Mouse (Mus musculus) thymus, postnatal 10 days (tissue): ENCODE measurements around the gene Zfp653.

Experiments used
- DNase-seq, 2 experiments: peaks; one replicate each; pipeline ENCODE4 v3.0.0; 2021; ENCODE audit warnings: low spot score in 2 of 2

Zfp653 gene

GRCm38 (mm10) chr9:22069881-22070553, 1.2 kb downstream of the Zfp653 start:
- DNase-seq = no peak

GRCm38 (mm10) chr9:22067195-22067594, 4.0 kb downstream of the Zfp653 start:
- DNase-seq = no peak

- peak; percentile 35 to 63 for DNase-seq
Observed at GRCm38 (mm10) chr9:22066433-22066832, 4.7 kb downstream of the Zfp653 start.

DNA sequence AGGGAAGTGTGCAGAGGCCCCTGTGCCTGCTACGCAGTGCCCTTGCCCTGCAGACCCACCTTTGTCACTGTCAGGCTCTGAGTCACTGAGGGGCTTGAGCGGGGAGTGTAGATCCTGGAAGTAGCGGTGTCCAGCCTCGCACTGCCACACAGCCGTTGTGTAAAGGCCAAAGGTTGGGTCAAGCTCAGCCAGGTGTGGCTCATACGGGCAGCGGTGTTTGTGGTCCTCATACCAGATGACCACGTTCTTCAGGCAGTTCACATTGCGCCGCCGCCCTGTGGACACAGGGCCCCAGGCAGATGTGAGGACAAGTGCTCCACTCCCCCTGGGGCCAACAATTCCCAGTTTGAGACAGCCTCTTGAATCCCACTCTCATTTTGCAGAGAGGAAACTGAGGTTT, 5.5 kb downstream of the Zfp653 start:
- no peak for DNase-seq

DNA sequence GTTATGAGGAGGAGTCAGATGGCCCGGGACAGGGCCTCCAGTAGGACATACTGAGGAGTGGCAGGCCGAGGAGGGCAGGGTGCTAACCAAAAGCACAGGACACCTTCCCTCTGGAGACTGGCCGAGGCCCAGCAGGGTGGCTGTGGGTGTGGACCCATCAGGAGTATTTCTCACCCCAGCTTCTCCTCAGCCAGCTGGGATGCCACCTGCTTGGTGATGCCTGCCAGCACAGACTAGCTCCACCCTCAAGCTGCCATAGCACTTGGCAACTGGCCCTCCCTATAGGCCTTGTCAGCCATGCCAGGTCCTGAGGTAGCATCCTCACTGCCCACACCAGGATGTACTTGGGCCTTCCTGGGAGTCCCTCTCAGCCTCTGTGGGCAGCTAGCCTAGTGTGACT, 6.8 kb downstream of the Zfp653 start:
- no peak for DNase-seq

- DNase-seq = no peak
Observed at GRCm38 (mm10) chr9:22061339-22061738, 9.8 kb downstream of the Zfp653 start.

- DNase-seq = no peak
Observed at GRCm38 (mm10) chr9:22058011-22058424, 13.2 kb downstream of the Zfp653 start.

DNA sequence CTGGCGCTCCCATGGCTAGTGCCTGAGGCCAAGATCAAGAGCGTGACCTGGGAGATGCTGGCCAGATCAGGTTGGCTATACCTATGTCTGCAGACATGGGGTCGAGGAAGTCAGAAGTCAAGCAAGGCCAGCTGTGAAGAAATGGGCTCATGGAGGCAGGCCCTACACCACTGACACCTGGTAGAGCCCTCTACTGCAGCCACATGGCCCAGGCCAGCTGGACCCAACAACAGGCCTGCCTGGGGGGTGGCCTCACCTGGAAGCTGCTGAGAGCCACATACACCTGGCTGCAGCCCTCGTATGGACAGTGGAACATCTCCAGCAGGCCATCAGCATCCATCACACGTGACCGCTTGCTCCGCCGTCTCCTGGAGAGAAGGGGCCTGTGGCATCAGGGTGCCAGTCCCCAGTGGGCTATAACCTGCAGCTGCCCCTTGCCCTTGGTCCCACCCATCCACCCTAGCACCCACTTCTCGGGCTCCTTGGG, 14.1 kb downstream of the Zfp653 start:
- no peak for DNase-seq

- no peak for DNase-seq
Observed at GRCm38 (mm10) chr9:22056303-22056910, 14.8 kb downstream of the Zfp653 start.

DNA sequence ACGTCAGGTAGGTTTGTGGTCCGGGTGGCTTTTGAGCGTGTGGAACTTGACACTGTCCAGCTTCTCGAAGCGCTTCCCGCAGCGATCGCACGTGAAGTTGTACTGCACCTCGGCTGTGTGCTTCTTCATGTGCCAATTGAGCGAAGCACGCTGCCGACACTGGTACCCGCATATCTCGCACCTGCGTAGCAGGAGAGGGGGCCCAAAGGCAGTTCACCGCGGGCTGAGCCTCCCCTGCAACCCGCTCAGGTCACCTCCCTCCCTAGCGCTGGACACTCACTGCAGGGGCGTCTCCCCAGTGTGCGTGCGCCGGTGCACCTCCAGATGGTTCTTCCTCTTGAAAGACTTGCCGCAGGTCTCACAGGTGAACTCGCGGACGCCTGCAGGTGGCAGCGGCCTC, 15.5 kb downstream of the Zfp653 start:
- DNase-seq = no peak

DNA sequence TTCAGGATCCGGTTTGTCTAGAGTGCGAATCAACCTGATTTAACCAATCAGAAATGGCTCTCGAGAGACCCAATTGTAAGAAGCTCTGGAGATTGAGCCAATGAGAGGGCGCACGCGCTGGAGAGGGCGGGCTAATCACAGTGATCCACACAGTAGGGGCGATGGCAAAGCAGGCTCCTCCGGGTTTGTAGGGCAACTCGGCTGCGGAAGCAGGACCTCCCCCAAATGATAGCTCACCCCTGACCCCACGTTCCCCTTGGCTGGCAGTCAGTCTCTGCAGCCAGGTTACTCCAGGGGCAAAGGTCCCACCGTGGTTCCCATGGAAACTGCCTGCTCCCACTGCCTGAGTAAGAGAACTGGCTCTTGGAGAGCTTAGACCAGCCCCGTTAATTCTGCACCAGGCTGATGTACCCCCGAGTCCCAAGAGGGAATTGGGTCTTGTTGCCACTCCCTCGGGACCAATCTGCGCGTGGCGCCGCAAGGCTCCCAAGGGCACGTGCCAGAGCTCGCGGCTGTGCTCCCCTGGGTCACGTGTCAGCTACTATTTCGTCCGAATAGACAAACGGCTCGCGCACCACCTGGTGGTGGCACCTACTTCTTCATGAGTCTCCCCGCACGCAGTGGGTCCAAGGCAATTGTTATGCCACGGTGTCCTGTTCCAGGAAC, 16.6 kb downstream of the Zfp653 start:
- DNase-seq = peak; percentile 62 to 77

GRCm38 (mm10) chr9:22053657-22054056, 17.5 kb downstream of the Zfp653 start:
- no peak for DNase-seq

DNA sequence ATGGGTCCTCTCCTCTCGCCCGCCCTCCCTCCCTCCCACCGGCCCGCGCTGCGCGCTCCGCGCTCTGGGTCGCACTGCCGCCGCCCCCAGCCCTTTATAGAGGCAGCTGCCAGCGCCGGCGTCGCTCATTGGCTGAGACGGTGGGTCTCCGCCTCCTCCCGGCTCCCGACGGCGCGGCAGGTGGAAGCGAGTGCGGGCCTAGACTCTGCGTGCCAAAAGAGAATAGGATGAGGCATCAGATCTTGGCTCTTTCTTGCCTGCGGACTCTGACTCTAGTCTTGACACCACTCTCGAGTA, 19.3 kb downstream of the Zfp653 start, which contains the start of gene Elavl3:
Gene Elavl3, minus strand, starts transcription at position 66 of the 297 bp plus-strand sequence.
- DNase-seq = peak; percentile 35 to 47

DNA sequence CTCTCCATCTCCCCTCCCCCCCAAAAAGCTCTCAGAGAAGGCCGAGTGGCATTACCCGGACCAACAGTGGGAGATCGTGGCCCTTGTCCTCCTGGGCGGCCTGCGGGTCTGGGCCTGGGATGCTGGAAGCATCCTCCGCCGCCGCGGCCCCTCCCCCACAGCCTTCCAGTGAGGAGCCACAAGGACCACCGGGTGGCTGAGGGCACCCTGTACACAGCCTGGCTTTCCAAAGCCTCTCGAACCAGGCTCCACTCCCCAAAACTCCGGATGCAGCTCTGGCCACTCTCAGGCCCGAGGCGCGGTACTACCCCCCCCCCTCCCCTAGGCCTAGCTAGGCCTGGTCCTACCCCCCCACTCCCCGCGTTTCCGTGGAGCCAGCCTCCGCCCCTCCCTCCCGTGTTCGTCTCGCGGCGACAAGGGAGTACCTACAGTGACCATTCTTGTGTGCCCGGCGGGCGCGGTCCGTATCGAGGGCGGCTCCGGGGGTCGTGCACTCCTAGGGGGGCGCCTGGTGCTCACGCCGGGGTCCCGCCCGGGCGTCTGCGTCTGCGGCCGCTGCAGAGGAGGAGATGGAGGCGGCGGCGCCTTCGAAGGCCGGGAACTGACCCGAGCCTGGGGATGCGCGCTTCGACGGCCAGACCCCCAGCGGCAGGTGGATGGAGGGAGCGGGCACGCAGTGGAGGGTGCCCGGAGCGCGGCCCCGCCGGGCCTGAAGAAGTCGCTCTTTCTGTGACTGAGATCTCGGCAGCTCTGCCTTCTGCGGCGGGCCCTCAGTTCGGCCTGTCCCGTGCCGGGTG, 19.8 kb downstream of the Zfp653 start:
- DNase-seq = no peak

- peak in 1 of 2 experiments; percentile 22 for DNase-seq
Observed at GRCm38 (mm10) chr9:22050351-22050889, 20.8 kb downstream of the Zfp653 start.

DNA sequence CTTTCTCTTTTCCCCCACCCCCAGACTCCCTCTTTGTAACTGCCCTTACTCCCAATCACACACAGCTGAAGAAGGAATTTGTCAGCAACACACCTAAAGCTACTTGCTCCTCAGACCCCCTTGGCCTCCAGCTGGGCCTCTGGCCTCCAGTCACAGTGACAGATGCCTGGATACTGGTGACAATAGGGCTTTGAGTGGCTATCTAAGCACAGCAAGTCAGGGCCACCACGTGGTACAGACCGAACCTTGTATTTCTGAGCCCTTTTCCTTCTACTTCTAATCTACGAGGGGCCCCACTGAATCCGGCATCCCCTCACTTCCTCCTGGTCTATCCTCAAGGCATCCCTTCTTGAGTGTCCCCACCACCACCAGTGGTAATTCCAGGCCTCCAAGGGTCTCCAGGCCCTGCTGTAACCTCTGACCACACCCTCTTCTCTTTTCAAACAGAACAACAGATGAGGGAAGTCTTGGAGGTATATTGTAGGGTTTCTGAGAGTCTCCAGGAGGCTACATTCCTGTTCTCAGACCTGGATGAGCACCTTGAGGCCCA, 21.4 kb downstream of the Zfp653 start:
- DNase-seq = no peak

DNA sequence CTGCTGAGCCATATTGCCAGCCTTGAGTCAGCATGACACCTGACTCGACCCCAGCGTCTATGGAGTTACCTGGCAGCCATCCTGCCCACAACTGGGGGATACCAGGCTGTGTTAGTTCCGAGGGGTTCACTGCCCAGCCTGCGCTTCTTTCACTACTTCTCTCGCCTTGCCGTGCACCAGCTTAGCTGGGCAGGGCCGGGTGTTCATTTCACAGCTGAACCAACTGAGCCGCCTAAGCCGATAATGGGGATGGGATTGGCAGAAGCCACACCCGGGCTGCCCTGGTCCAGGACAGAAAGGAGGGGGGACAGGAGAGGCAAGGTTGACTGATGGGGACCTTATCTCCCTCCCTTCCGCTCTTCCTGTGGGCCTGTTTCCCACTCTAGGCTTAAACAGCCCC, 21.9 kb downstream of the Zfp653 start:
- DNase-seq = no peak

- no peak for DNase-seq
Observed at GRCm38 (mm10) chr9:22047329-22047728, 23.8 kb downstream of the Zfp653 start.

DNA sequence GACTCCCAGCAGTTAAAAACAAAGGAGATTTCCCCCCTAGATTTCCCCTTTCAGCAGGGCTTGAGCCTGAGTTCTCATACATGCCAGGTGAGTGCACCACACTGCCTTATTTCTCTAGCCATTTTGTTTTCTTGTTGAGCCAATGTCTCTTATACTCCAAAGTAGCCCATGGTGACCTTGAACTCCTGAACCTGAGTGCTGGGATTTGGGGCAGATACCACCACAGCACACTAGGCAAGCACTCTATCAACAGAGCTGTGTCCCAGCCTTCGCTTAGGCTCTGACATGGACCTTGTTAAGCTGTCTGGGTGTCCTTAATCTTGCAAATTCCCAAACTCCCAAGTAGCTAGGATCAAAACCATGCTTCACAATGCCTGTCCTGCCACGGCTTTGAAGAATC, 29.3 kb downstream of the Zfp653 start:
- no peak for DNase-seq

- DNase-seq = no peak
Observed at GRCm38 (mm10) chr9:22037826-22038225, 33.4 kb downstream of the Zfp653 start.

DNA sequence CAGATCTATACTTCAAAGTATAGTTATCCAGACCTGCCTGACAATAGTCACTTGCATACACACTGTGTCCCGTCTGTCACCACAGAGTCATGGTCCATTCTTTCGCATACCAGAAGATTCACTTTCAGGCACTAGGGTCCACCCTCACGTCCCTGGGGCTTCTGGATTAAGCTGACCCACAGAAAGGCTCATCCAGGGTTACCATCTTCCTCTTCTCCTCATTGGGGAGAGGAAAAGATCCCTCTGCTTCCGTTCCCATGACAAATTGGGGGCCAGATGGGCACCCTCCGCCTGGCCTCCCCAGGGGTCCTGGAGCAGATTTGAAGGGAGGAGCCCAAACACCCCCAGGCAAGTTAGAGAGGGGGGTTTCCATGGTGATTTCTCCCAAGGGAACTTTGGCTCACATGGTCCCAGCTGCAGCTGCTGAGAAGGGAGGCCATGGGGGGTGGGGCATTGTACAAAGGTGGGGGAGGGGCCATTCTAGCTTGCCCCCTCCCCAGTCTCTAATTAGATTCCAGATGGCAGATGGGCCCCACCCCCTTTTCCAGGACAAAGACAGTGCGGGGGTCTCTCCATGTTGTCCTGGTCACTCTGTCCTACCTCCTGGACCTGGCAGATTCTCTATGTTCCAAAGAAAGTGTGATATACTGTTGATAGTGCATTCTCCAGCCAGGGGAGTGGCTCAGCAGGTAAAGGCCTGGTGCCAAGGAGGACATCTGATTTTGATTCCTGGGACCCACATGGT, 35.7 kb downstream of the Zfp653 start:
- no peak for DNase-seq
